Mouse (Mus musculus) adrenal gland, adult 2 months (tissue): ENCODE data around the gene Pgk2. TPM values are rescaled to one million over a fixed set of nuclear protein-coding genes. Genes with fewer than 3 reads are reported as not detected.
"Not testable (repeated sequence)": the region's sequence is repeated elsewhere in the genome, so short reads cannot be mapped to it uniquely, and the experiment has no call there.

ENCODE experiments used
- DNase-seq: peaks from one replicate; pipeline ENCODE4 v3.0.0; 2021
- long read RNA-seq: library from polyadenylated mRNA; stranded (forward); transcript quantifications from one replicate; pipeline ENCODE4 v2.0.0, GENCODE M21; 2021
- polyA plus RNA-seq: library from polyadenylated mRNA; depleted of rRNA; stranded (reverse); fragments of >200 nt; gene quantifications from 2 replicates; pipeline ENCODE4 v1.2.3, GENCODE M21; 2012; rRNA removed
- total RNA-seq, 2 experiments: library from RNA; stranded (reverse); gene quantifications; 2 replicates each; pipeline ENCODE4 v1.2.3; 2021

Pgk2 gene
- total RNA-seq (not detected), polyA plus RNA-seq (not detected in 2 replicates)
- long read RNA-seq: 0 reads

GRCm38 (mm10) chr17:40208540-40208939, at the start of gene Pgk2:
TSS of gene Pgk2 (minus strand) at chr17:40208640.
- no peak for DNase-seq

GRCm38 (mm10) chr17:40252487-40252886, 44.0 kb upstream of the Pgk2 start:
- DNase-seq: no peak

GRCm38 (mm10) chr17:40242135-40242534, 33.7 kb upstream of the Pgk2 start, which contains the start of gene Crisp3:
TSS of gene Crisp3 (minus strand) at chr17:40242288.
- no peak for DNase-seq

GRCm38 (mm10) chr17:40201803-40202202, 6.6 kb downstream of the Pgk2 start:
- not testable (repeated sequence) for DNase-seq

- DNase-seq: not testable (repeated sequence)
Measured at GRCm38 (mm10) chr17:40190192-40190591, 18.2 kb downstream of the Pgk2 start.

GRCm38 (mm10) chr17:40157729-40158359, 50.6 kb downstream of the Pgk2 start:
- DNase-seq: not testable (repeated sequence)

Other genes starting within 250 kb of the Pgk2 start
- gene AC192777.2, start 113.2 kb downstream of the Pgk2 start, total RNA-seq: not detected
- not detected in 2 replicates for gene AC192777.2, start 113.2 kb downstream of the Pgk2 start, polyA plus RNA-seq
- not detected for gene Crisp3, start 33.6 kb upstream of the Pgk2 start, total RNA-seq
- not detected in 2 replicates for gene Crisp3, start 33.6 kb upstream of the Pgk2 start, polyA plus RNA-seq
- not detected for gene Crisp1, start 110.6 kb upstream of the Pgk2 start, total RNA-seq
- not detected in 2 replicates for gene Crisp1, start 110.6 kb upstream of the Pgk2 start, polyA plus RNA-seq